In the genomic region with DNA sequence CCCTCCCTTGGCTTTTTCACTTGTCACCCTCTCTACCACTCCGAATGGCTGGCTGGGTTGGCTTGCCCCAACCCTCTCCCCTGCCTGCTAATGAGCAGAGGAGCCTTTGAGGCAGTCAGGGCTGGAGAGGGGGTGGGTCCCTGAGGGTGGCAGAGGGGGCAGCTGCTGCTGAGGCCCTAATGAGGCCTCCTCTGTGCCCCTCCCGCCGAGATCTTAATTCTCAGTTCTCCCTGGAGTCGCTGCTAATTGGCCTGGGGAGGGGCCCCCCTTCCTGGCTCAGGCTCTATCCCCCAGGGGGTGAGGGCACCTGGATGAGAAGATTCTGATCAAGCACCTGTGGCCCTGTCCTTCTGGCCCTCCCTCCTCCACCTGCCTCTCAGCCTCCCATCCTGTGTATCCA, we compare ENCODE assay signal across 9 mouse cellular contexts. TPM values are rescaled to one million over a fixed set of nuclear protein-coding genes. Genes with fewer than 3 reads are reported as not detected.
A peak's percentile ranks its signal among the peaks of the same experiment; 100 is the strongest.
DNase-seq lines count a peak whose midpoint lies in the region; ATAC-seq and TF ChIP-seq lines count a peak whose summit lies in the region.
"Had no signal": no experiment of that assay in that cellular context is flagged by ENCODE, and none has a peak within 500 bp of the region (broad histone marks: within the 10 kb centered on the region; RNA-seq: fewer than 3 reads in every experiment).

No protein-coding gene starts in this region.

- H3K27me3 ChIP-seq in lung, embryonic 14.5 days (ENCODE audit: insufficient read depth, low read length) = peaks cover 18% of the 10 kb centered on the region
- H3K27me3 ChIP-seq in forebrain, embryonic 13.5 days = peaks cover 32% of the 10 kb centered on the region
- no peaks in the 10 kb centered on the region for H3K27me3 ChIP-seq in limb, embryonic 11.5 days (ENCODE audit: control insufficient read depth, insufficient read depth, low read length)
- peaks cover 9% of the 10 kb centered on the region; the same call in 1 of the 2 replicates for H3K27me3 ChIP-seq in stomach, embryonic 16.5 days (ENCODE audit: control insufficient read depth, insufficient read depth, low read length)

- TF ChIP-seq CTCF in lung, embryonic 14.5 days (IDR thresholded peaks at IDR 0.05; ENCODE audit: low read depth) = no peak

- WGBS in lung, embryonic 14.5 days = 4% methylated on average over 4 of the region's 4 CpGs
- 0% methylated on average over 4 of the region's 4 CpGs for WGBS in forebrain, embryonic 13.5 days
- WGBS in limb, embryonic 11.5 days = 4% methylated on average over 3 of the region's 4 CpGs
- 18% methylated on average over 4 of the region's 4 CpGs for WGBS in stomach, embryonic 16.5 days

- H3K36me3 ChIP-seq in lung, embryonic 14.5 days (ENCODE audit: insufficient read depth) = no peaks in the 10 kb centered on the region
- H3K36me3 ChIP-seq in forebrain, embryonic 13.5 days (ENCODE audit: poor library complexity, severe bottlenecking) = no peaks in the 10 kb centered on the region
- no peaks in the 10 kb centered on the region for H3K36me3 ChIP-seq in limb, embryonic 11.5 days (ENCODE audit: control insufficient read depth, insufficient read depth, low read length)
- no peaks in the 10 kb centered on the region for H3K36me3 ChIP-seq in stomach, embryonic 16.5 days (ENCODE audit: control insufficient read depth, insufficient read depth, low read length)

- no peak overlapping the region for H3K9ac ChIP-seq in lung, embryonic 14.5 days
- 0 out of 2 replicates have a peak overlapping the region, but pooled peaks have one; percentile 34 for H3K9ac ChIP-seq in forebrain, embryonic 13.5 days
- 0 out of 2 replicates have a peak overlapping the region, but pooled peaks have one; percentile 27 for H3K9ac ChIP-seq in limb, embryonic 11.5 days (ENCODE audit: low read length)
- H3K9ac ChIP-seq in stomach, embryonic 16.5 days (ENCODE audit: low read length) = peak overlapping the region; percentile 11; the same call in 1 of the 2 replicates

- ATAC-seq in lung, embryonic 14.5 days (ENCODE audit: insufficient read depth) = no peak
- ATAC-seq in forebrain, embryonic 13.5 days = peak; percentile 54; the same call in 1 of the 2 replicates
- no peak for ATAC-seq in limb, embryonic 11.5 days (ENCODE audit: insufficient number of reproducible peaks, low FRiP score, low TSS enrichment, low read depth)
- no peak for ATAC-seq in stomach, embryonic 16.5 days (ENCODE audit: insufficient read depth, low FRiP score)

- DNase-seq in lung, embryonic 14.5 days = no peak
- DNase-seq in lung, postnatal 14 days = no peak
- no peak for DNase-seq in limb, embryonic 11.5 days (ENCODE audit: low spot score)
- DNase-seq in adrenal gland, adult 8-10 months = no peak
- DNase-seq in urinary bladder, postnatal 25 days (ENCODE audit: low spot score) = no peak

- no peak overlapping the region for H3K27ac ChIP-seq in lung, embryonic 14.5 days (ENCODE audit: low read depth)
- H3K27ac ChIP-seq in forebrain, embryonic 13.5 days = peak overlapping the region; percentile 33
- H3K27ac ChIP-seq in limb, embryonic 11.5 days (replicated peaks; ENCODE audit: low read depth, low read length) = 0 out of 2 replicates have a peak overlapping the region, but pooled peaks have one; percentile 8
- no peak overlapping the region for H3K27ac ChIP-seq in stomach, embryonic 16.5 days (ENCODE audit: low read length)

- H3K4me3 ChIP-seq in lung, embryonic 14.5 days (ENCODE audit: low read depth, low read length) = no peak overlapping the region
- H3K4me3 ChIP-seq in forebrain, embryonic 13.5 days = peak overlapping the region; percentile 27
- peak overlapping the region; percentile 18; the same call in 1 of the 2 replicates for H3K4me3 ChIP-seq in limb, embryonic 11.5 days (ENCODE audit: low read depth, low read length)
- no peak overlapping the region for H3K4me3 ChIP-seq in stomach, embryonic 16.5 days (replicated peaks; ENCODE audit: low read length)

- H3K4me2 ChIP-seq in lung, embryonic 14.5 days = peak overlapping the region; percentile 60
- peak overlapping the region; percentile 59 for H3K4me2 ChIP-seq in forebrain, embryonic 13.5 days
- H3K4me2 ChIP-seq in limb, embryonic 11.5 days (ENCODE audit: low read depth, severe bottlenecking) = peak overlapping the region; percentile 52
- H3K4me2 ChIP-seq in stomach, embryonic 16.5 days (ENCODE audit: low read depth, low read length) = peak overlapping the region; percentile 55

- peaks cover 8% of the 10 kb centered on the region; the same call in 1 of the 2 replicates for H3K4me1 ChIP-seq in lung, embryonic 14.5 days (ENCODE audit: insufficient read depth)
- H3K4me1 ChIP-seq in forebrain, embryonic 13.5 days = peaks cover 42% of the 10 kb centered on the region
- peaks cover 42% of the 10 kb centered on the region for H3K4me1 ChIP-seq in limb, embryonic 11.5 days (ENCODE audit: control insufficient read depth, insufficient read depth, low read length)
- H3K4me1 ChIP-seq in stomach, embryonic 16.5 days (ENCODE audit: control insufficient read depth, insufficient read depth, low read length) = peaks cover 38% of the 10 kb centered on the region

- H3K9me3 ChIP-seq in lung, embryonic 14.5 days (ENCODE audit: low read depth, low read length) = no peaks in the 10 kb centered on the region
- no peaks in the 10 kb centered on the region for H3K9me3 ChIP-seq in forebrain, embryonic 13.5 days (replicated peaks)
- H3K9me3 ChIP-seq in limb, embryonic 11.5 days (ENCODE audit: control insufficient read depth, low read length) = peaks cover 3% of the 10 kb centered on the region; the same call in 1 of the 2 replicates
- no peaks in the 10 kb centered on the region for H3K9me3 ChIP-seq in stomach, embryonic 16.5 days (replicated peaks; ENCODE audit: control insufficient read depth, low read length)

RNA-seq across cellular contexts. Expression of a gene that starts 2.7 kb away (rescaled TPM):
- polyA plus RNA-seq in lung, embryonic 14.5 days (2014; fragmentation: Nextera tagmentation; extraction: Ambion mirVana) = 10.8 and 11.1 TPM in 2 replicates
- 9.2 and 18.2 TPM in 2 replicates for polyA plus RNA-seq in forebrain, embryonic 13.5 days (2015; fragmentation: Nextera tagmentation; extraction: Ambion mirVana)
- 13.9 and 15.9 TPM in 2 replicates for polyA plus RNA-seq in limb, embryonic 11.5 days (2014; fragmentation: Nextera tagmentation; extraction: Ambion mirVana)
- 9.7 and 12.0 TPM in 2 replicates for polyA plus RNA-seq in stomach, embryonic 16.5 days (2015; fragmentation: Nextera tagmentation; extraction: Ambion mirVana)
- 1 to 10 TPM in 1 of 4 experiments, under 1 TPM in 1, not detected in 2; 1.00 to 1.0 TPM for total RNA-seq in adrenal gland, adult 8-10 months (2022)
- total RNA-seq: liver, adult 2 months; neutrophil, adult 5-6 weeks had no signal

RNA-seq across cellular contexts. Expression of a gene that starts 12.0 kb away (rescaled TPM):
- 1.3 and 1.6 TPM in 2 replicates for polyA plus RNA-seq in lung, embryonic 14.5 days (2014; fragmentation: Nextera tagmentation; extraction: Ambion mirVana)
- 0.14 and 0.37 TPM in 2 replicates for polyA plus RNA-seq in forebrain, embryonic 13.5 days (2015; fragmentation: Nextera tagmentation; extraction: Ambion mirVana)
- polyA plus RNA-seq in limb, embryonic 11.5 days (2014; fragmentation: Nextera tagmentation; extraction: Ambion mirVana) = 0.24 and 0.44 TPM in 2 replicates
- 3.0 and 3.2 TPM in 2 replicates for polyA plus RNA-seq in stomach, embryonic 16.5 days (2015; fragmentation: Nextera tagmentation; extraction: Ambion mirVana)
- total RNA-seq in adrenal gland, adult 8-10 months (2022) = 1 to 10 TPM; 2.4 to 3.3 (median 2.6) TPM

RNA-seq across cellular contexts. Expression of a gene that starts 19.2 kb away (rescaled TPM):
- polyA plus RNA-seq in lung, embryonic 14.5 days (2014; fragmentation: Nextera tagmentation; extraction: Ambion mirVana) = 6.6 and 7.8 TPM in 2 replicates
- 2.0 and 2.3 TPM in 2 replicates for polyA plus RNA-seq in forebrain, embryonic 13.5 days (2015; fragmentation: Nextera tagmentation; extraction: Ambion mirVana)
- polyA plus RNA-seq in limb, embryonic 11.5 days (2014; fragmentation: Nextera tagmentation; extraction: Ambion mirVana) = 14.6 and 15.7 TPM in 2 replicates
- polyA plus RNA-seq in stomach, embryonic 16.5 days (2015; fragmentation: Nextera tagmentation; extraction: Ambion mirVana) = 2.3 TPM in 2 replicates
- total RNA-seq in adrenal gland, adult 8-10 months (2022) = 1 to 10 TPM; 4.2 to 5.9 (median 4.6) TPM

RNA-seq across cellular contexts. Expression of a gene that starts 29.6 kb away (rescaled TPM):
- polyA plus RNA-seq in lung, embryonic 14.5 days (2014; fragmentation: Nextera tagmentation; extraction: Ambion mirVana) = 139 and 155 TPM in 2 replicates
- 271 and 296 TPM in 2 replicates for polyA plus RNA-seq in forebrain, embryonic 13.5 days (2015; fragmentation: Nextera tagmentation; extraction: Ambion mirVana)
- polyA plus RNA-seq in limb, embryonic 11.5 days (2014; fragmentation: Nextera tagmentation; extraction: Ambion mirVana) = 176 and 201 TPM in 2 replicates
- 120 and 126 TPM in 2 replicates for polyA plus RNA-seq in stomach, embryonic 16.5 days (2015; fragmentation: Nextera tagmentation; extraction: Ambion mirVana)
- 100 to 1,000 TPM; 278 to 314 (median 294) TPM for total RNA-seq in adrenal gland, adult 8-10 months (2022)

RNA-seq across cellular contexts. Expression of a gene that starts 50.2 kb away (rescaled TPM):
- polyA plus RNA-seq in lung, embryonic 14.5 days (2014; fragmentation: Nextera tagmentation; extraction: Ambion mirVana) = 3.1 and 3.3 TPM in 2 replicates
- 59.5 and 78.0 TPM in 2 replicates for polyA plus RNA-seq in forebrain, embryonic 13.5 days (2015; fragmentation: Nextera tagmentation; extraction: Ambion mirVana)
- 4.8 TPM in 2 replicates for polyA plus RNA-seq in limb, embryonic 11.5 days (2014; fragmentation: Nextera tagmentation; extraction: Ambion mirVana)
- polyA plus RNA-seq in stomach, embryonic 16.5 days (2015; fragmentation: Nextera tagmentation; extraction: Ambion mirVana) = 7.8 and 10.2 TPM in 2 replicates
- 10 to 100 TPM; 35.2 to 71.0 (median 48.2) TPM for total RNA-seq in adrenal gland, adult 8-10 months (2022)
- total RNA-seq: neutrophil, adult 5-6 weeks had no signal

Comparison
In these comparisons a context has a peak if more than half of its experiments do, and no peak if none do; other contexts are left out.
1. H3K27ac ChIP-seq: peak in forebrain, embryonic 13.5 days (single experiment) and limb, embryonic 11.5 days (single experiment); none in lung, embryonic 14.5 days (single experiment) and stomach, embryonic 16.5 days (single experiment).
2. H3K4me3 ChIP-seq: peak in forebrain, embryonic 13.5 days (single experiment) and limb, embryonic 11.5 days (single experiment); none in lung, embryonic 14.5 days (single experiment) and stomach, embryonic 16.5 days (single experiment).
3. Peak in every context shown above with its lines, with median percentiles within 50 percentile points of each other: H3K4me2 ChIP-seq.